26 mouse cellular contexts compared by ENCODE assay signal in genomic region chr2:92985171-92985570, GRCm38 (mm10).
DNase-seq lines count a peak whose midpoint lies in the region; ATAC-seq and TF ChIP-seq lines count a peak whose summit lies in the region.
"Had no signal": no experiment of that assay in that cellular context is flagged by ENCODE, and none has a peak within 500 bp of the region (broad histone marks: within the 10 kb centered on the region; RNA-seq: fewer than 3 reads in every experiment).

No protein-coding gene starts in this region.

- H3K4me3 ChIP-seq in heart, embryonic 10.5 days = no peak overlapping the region
- H3K4me3 ChIP-seq in kidney, postnatal 0 days (replicated peaks; ENCODE audit: low read depth, low read length) = no peak overlapping the region
- H3K4me3 ChIP-seq: embryonic facial prominence, embryonic 12.5 days; forebrain, embryonic 15.5 days; gastrocnemius, adult 2 months; heart, adult 2 months; intestine, embryonic 15.5 days; limb, embryonic 10.5 days; limb, embryonic 15.5 days; stomach, embryonic 15.5 days had no signal

- peaks cover 62% of the 10 kb centered on the region for H3K4me1 ChIP-seq in heart, embryonic 10.5 days
- H3K4me1 ChIP-seq in kidney, postnatal 0 days (replicated peaks; ENCODE audit: insufficient read depth, low read length) = peaks cover 19% of the 10 kb centered on the region

- no peak overlapping the region for H3K9ac ChIP-seq in kidney, postnatal 0 days (ENCODE audit: low read depth, low read length)
- H3K9ac ChIP-seq: embryonic facial prominence, embryonic 12.5 days; forebrain, embryonic 15.5 days; intestine, embryonic 15.5 days; limb, embryonic 15.5 days; stomach, embryonic 15.5 days had no signal

- H3K36me3 ChIP-seq in heart, embryonic 10.5 days = peaks cover 37% of the 10 kb centered on the region
- H3K36me3 ChIP-seq in kidney, postnatal 0 days (ENCODE audit: insufficient read depth, low read length) = peaks cover 6% of the 10 kb centered on the region; the same call in 1 of the 2 replicates
- H3K36me3 ChIP-seq: forebrain, embryonic 15.5 days had no signal

- no peak overlapping the region for H3K4me2 ChIP-seq in kidney, postnatal 0 days (ENCODE audit: low read length)
- H3K4me2 ChIP-seq: embryonic facial prominence, embryonic 12.5 days; forebrain, embryonic 15.5 days; intestine, embryonic 15.5 days; limb, embryonic 15.5 days; midbrain, embryonic 11.5 days; stomach, embryonic 15.5 days had no signal

- peaks cover 4% of the 10 kb centered on the region; the same call in 1 of the 2 replicates for H3K27me3 ChIP-seq in heart, embryonic 10.5 days (ENCODE audit: insufficient read depth, poor library complexity, severe bottlenecking)
- H3K27me3 ChIP-seq in kidney, postnatal 0 days (ENCODE audit: insufficient read depth, low read length) = no peaks in the 10 kb centered on the region
- H3K27me3 ChIP-seq: embryonic facial prominence, embryonic 12.5 days; forebrain, embryonic 15.5 days; intestine, embryonic 15.5 days; limb, embryonic 15.5 days; stomach, embryonic 15.5 days had no signal

- DNase-seq in adrenal gland, adult (ENCODE audit: inconsistent age in 2 of 2, low spot score in 1 of 2) = peak; percentile 59 to 76
- no peak for DNase-seq in adrenal gland, postnatal 4 days (ENCODE audit: low spot score in 2 of 2)
- DNase-seq in heart, embryonic 10.5 days (ENCODE audit: low spot score) = no peak
- no peak for DNase-seq in heart, postnatal 10 days
- no peak for DNase-seq in kidney, postnatal 0 days (ENCODE audit: low spot score)
- no peak for DNase-seq in kidney, postnatal 4 days
- DNase-seq in adrenal gland, postnatal 36 days = peak; percentile 59
- DNase-seq: cerebellum, adult 11-12 months; cerebellum, adult 9-11 months; embryo, embryonic 11 days; gastrocnemius, adult 2 months; gastrocnemius, postnatal 36 days; heart, adult 2 months; lung, adult 18-20 months; lung, postnatal 14 days; right cerebral cortex, postnatal 25 days had no signal

- WGBS in heart, embryonic 10.5 days = 74% methylated on average over 2 of the region's 2 CpGs
- 91% methylated on average over 2 of the region's 2 CpGs for WGBS in kidney, postnatal 0 days

- no peaks in the 10 kb centered on the region for H3K9me3 ChIP-seq in heart, embryonic 10.5 days
- H3K9me3 ChIP-seq in kidney, postnatal 0 days (replicated peaks; ENCODE audit: low read length) = no peaks in the 10 kb centered on the region
- H3K9me3 ChIP-seq: embryonic facial prominence, embryonic 12.5 days; forebrain, embryonic 15.5 days; intestine, embryonic 15.5 days; limb, embryonic 10.5 days; limb, embryonic 15.5 days; stomach, embryonic 15.5 days had no signal

- H3K27ac ChIP-seq in heart, embryonic 10.5 days = peak overlapping the region; percentile 77
- peak overlapping the region; percentile 6; the same call in 1 of the 2 replicates for H3K27ac ChIP-seq in kidney, postnatal 0 days
- H3K27ac ChIP-seq: embryonic facial prominence, embryonic 12.5 days; forebrain, embryonic 15.5 days; gastrocnemius, adult 2 months; heart, adult 2 months; hindbrain, postnatal 0 days; intestine, embryonic 15.5 days; limb, embryonic 15.5 days; stomach, embryonic 15.5 days had no signal

- no peak for ATAC-seq in kidney, postnatal 0 days (replicated peaks; ENCODE audit: low FRiP score, low read depth)
- ATAC-seq: activated CD4-positive, CD25-positive, alpha-beta regulatory T cell, adult 4 months; forebrain, embryonic 15.5 days; hindbrain, postnatal 0 days; intestine, embryonic 15.5 days; midbrain, embryonic 16.5 days had no signal

- intact Hi-C loops in heart, postnatal 10 days (cut with DNase I) = loop anchor here (5.0 kb wide), 1 partner anchor 62 kb away; the partner anchor contains the start of gene Prdm11

- TF ChIP-seq CTCF in kidney, postnatal 0 days (IDR thresholded peaks at IDR 0.05; ENCODE audit: low read depth) = no peak

Comparison
In these comparisons a context has a peak if more than half of its experiments do, and no peak if none do; other contexts are left out.
1. DNase-seq: peak in adrenal gland, adult (2 of 2) and adrenal gland, postnatal 36 days (2 of 2); none in adrenal gland, postnatal 4 days (0 of 2), heart, embryonic 10.5 days (single experiment), heart, postnatal 10 days (0 of 2), kidney, postnatal 0 days (single experiment) and kidney, postnatal 4 days (0 of 2).